Mouse (Mus musculus) activated CD4-positive, CD25-positive, alpha-beta regulatory T cell, adult 4 months (primary cell): ENCODE data around the gene Sike1. TPM values are rescaled to one million over a fixed set of nuclear protein-coding genes. Genes with fewer than 3 reads are reported as not detected.
A peak's percentile ranks its signal among the peaks of the same experiment; 100 is the strongest.

Experiments
- ATAC-seq: one replicate; pipeline ENCODE4 v1.8.0; 2017
- polyA plus RNA-seq, 2 experiments: library from polyadenylated mRNA; unstranded; fragments of 100-300 nt; shearing (Covaris generic); gene quantifications; one replicate each; pipeline ENCODE4 v1.2.1; 2017

Gene Sike1
- polyA plus RNA-seq, result 10 to 100 TPM; 70.8 to 84.2 TPM

GRCm38 (mm10) chr3:102995605-102996321, at the start of gene Sike1:
Gene Sike1 (plus strand): TSS chr3:102995708.
- peak; percentile 94 for ATAC-seq

- ATAC-seq, result no peak
Observed at GRCm38 (mm10) chr3:102946312-102946711, 49.2 kb upstream of the Sike1 start.

- ATAC-seq, result no peak
Observed at GRCm38 (mm10) chr3:102946861-102947260, 48.6 kb upstream of the Sike1 start.

- no peak for ATAC-seq
Observed at GRCm38 (mm10) chr3:102954476-102954875, 41.0 kb upstream of the Sike1 start.

- no peak for ATAC-seq
Observed at GRCm38 (mm10) chr3:102955143-102955542, 40.4 kb upstream of the Sike1 start.

GRCm38 (mm10) chr3:102955596-102955995, 39.9 kb upstream of the Sike1 start:
- ATAC-seq, result no peak

- ATAC-seq, result no peak
Observed at GRCm38 (mm10) chr3:102964033-102964432, 31.5 kb upstream of the Sike1 start, which contains the start of gene Nr1h5. Gene Nr1h5 (minus strand): TSS chr3:102964133.

- no peak for ATAC-seq
Observed at GRCm38 (mm10) chr3:102970067-102970466, 25.4 kb upstream of the Sike1 start.

- no peak for ATAC-seq
Observed at GRCm38 (mm10) chr3:102970508-102970907, 25.0 kb upstream of the Sike1 start.

GRCm38 (mm10) chr3:102976906-102977305, 18.6 kb upstream of the Sike1 start:
- no peak for ATAC-seq

- no peak for ATAC-seq
Observed at GRCm38 (mm10) chr3:102979550-102980348, 15.8 kb upstream of the Sike1 start.

- ATAC-seq, result no peak
Observed at GRCm38 (mm10) chr3:102980349-102980736, 15.2 kb upstream of the Sike1 start.

GRCm38 (mm10) chr3:102991041-102991440, 4.5 kb upstream of the Sike1 start:
- ATAC-seq, result no peak

GRCm38 (mm10) chr3:102992936-102993335, 2.6 kb upstream of the Sike1 start:
- no peak for ATAC-seq

GRCm38 (mm10) chr3:102995233-102995604, 289 bp upstream of the Sike1 start:
- ATAC-seq, result no peak

GRCm38 (mm10) chr3:102997036-102997435, 1.5 kb downstream of the Sike1 start:
- ATAC-seq, result no peak

- ATAC-seq, result no peak
Observed at GRCm38 (mm10) chr3:102997591-102997990, 2.1 kb downstream of the Sike1 start.

- ATAC-seq, result no peak
Observed at GRCm38 (mm10) chr3:103001595-103001994, 6.1 kb downstream of the Sike1 start.

- no peak for ATAC-seq
Observed at GRCm38 (mm10) chr3:103017350-103017749, 21.8 kb downstream of the Sike1 start.

GRCm38 (mm10) chr3:103019462-103019861, 24.0 kb downstream of the Sike1 start:
- ATAC-seq, result no peak

- ATAC-seq, result peak; percentile 87
Observed at GRCm38 (mm10) chr3:103020249-103020942, 24.9 kb downstream of the Sike1 start, which contains the start of gene Csde1. Gene Csde1 (plus strand): TSS chr3:103020426.

GRCm38 (mm10) chr3:103020943-103021638, 25.6 kb downstream of the Sike1 start:
- ATAC-seq, result peak; percentile 57

- peak; percentile 71 for ATAC-seq
Observed at GRCm38 (mm10) chr3:103026174-103026573, 30.7 kb downstream of the Sike1 start.
